Mouse (Mus musculus) heart, postnatal 14 days (tissue): ENCODE measurements around the gene Sh3bp5l. TPM values are rescaled to one million over a fixed set of nuclear protein-coding genes. Genes with fewer than 3 reads are reported as not detected.
"Not testable (repeated sequence)": the region's sequence is repeated elsewhere in the genome, so short reads cannot be mapped to it uniquely, and the experiment has no call there.

Experiments
- DNase-seq, 2 experiments: peaks; one replicate each; pipeline ENCODE4 v3.0.0; 2021 to 2022
- intact Hi-C: fragments of 180-260 bp; cut with DNase I; formaldehyde crosslinking; loops from one replicate; pipeline ENCODE4 v1.15.1; 2025
- long read RNA-seq, 2 experiments: library from polyadenylated mRNA; stranded (forward); transcript quantifications; one replicate each; pipeline ENCODE4 v2.0.0; 2021
- total RNA-seq, 2 experiments: library from RNA; stranded (reverse); gene quantifications; 2 replicates each; pipeline ENCODE4 v1.2.3; 2021

Gene Sh3bp5l
- total RNA-seq = 10 to 100 TPM; 45.6 to 49.5 TPM
- long read RNA-seq, experiment 1, transcript Sh3bp5l-201 (7 exons, 2,977 nt) = major isoform, 72 of 111 reads
- long read RNA-seq, experiment 1, transcript Sh3bp5l-202 (7 exons, 3,016 nt) = minor isoform, 14 of 111 reads
- long read RNA-seq, experiment 1, partial matches to known transcripts = 10 of 111 reads
- long read RNA-seq, experiment 1, other reads (novel, unspliced or antisense) = 15 of 111 reads
- long read RNA-seq, experiment 2, transcript Sh3bp5l-202 (7 exons, 3,016 nt) = minor isoform, 16 of 87 reads
- long read RNA-seq, experiment 2, transcript Sh3bp5l-201 (7 exons, 2,977 nt) = major isoform, 49 of 87 reads
- long read RNA-seq, experiment 2, partial matches to known transcripts = 9 of 87 reads
- long read RNA-seq, experiment 2, other reads (novel, unspliced or antisense) = 13 of 87 reads

DNA sequence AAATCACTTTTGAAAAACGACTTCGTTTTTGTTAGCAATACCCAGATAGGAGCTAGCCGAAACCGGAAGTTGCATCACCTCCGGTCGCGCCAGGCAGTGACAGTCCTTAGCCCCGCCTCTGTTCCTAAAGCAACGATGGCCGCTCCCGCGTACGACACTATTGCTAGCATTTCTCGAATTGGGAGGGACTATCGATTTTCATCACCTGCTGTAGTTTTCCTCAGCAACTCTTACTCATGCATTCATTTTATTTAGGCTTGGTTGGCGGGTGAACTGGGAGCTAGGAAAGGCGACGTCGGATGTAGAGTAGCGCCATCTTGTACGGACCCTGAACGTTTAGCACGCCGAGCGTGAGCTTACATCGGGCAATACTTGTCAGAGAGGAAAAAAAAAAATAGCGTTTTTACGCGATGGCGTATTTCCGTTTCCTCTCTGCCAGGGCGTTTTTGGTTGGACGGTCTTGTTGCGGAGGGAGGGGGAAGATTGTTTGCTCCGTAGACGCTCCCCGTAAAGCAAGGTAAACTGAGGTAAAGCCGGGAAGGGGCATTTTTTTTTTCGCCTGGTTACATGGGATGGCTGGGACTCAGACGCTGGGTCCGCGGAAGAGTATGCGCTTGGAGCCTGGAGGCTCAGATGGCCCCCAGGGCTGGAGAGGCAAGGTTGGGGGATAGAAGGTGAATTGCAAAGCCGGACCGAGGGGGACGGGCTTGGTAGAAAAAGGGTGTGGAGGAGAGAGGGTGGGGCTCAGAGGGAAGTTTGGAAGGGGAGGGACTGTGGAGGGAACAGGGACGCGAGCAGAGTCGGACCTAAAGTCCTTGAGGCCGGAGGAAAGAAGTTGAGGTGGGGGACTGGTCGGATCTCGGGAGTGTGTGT, at the start of gene Sh3bp5l, which contains the start of gene Zfp672:
Sh3bp5l (plus strand) TSS at position 449 of the 873 bp plus-strand sequence.
Zfp672 (minus strand) TSS at position 64 of the 873 bp plus-strand sequence.
- intact Hi-C loops = no loop called here
- DNase-seq = peak; percentile 87 to 91

GRCm38 (mm10) chr11:58281970-58282496, 48.5 kb upstream of the Sh3bp5l start:
- intact Hi-C loops = no loop called here
- DNase-seq = no peak

GRCm38 (mm10) chr11:58282518-58282917, 48.0 kb upstream of the Sh3bp5l start:
- intact Hi-C loops = no loop called here
- DNase-seq = no peak

- intact Hi-C loops = no loop called here
- no peak for DNase-seq
Observed at GRCm38 (mm10) chr11:58289992-58290682, 40.4 kb upstream of the Sh3bp5l start.

- DNase-seq = no peak
- intact Hi-C loops = no loop called here
Observed at GRCm38 (mm10) chr11:58290812-58291211, 39.7 kb upstream of the Sh3bp5l start.

GRCm38 (mm10) chr11:58292791-58293190, 37.7 kb upstream of the Sh3bp5l start:
- intact Hi-C loops = no loop called here
- no peak for DNase-seq

GRCm38 (mm10) chr11:58297396-58297795, 33.1 kb upstream of the Sh3bp5l start:
- intact Hi-C loops = no loop called here
- no peak for DNase-seq

GRCm38 (mm10) chr11:58301057-58301456, 29.5 kb upstream of the Sh3bp5l start:
- intact Hi-C loops = loop anchor here (5.0 to 10.0 kb wide), 4 partner anchors 101 to 336 kb away; partner anchors contain the start of gene Olfr332
- peak; percentile 64 to 82 for DNase-seq

DNA sequence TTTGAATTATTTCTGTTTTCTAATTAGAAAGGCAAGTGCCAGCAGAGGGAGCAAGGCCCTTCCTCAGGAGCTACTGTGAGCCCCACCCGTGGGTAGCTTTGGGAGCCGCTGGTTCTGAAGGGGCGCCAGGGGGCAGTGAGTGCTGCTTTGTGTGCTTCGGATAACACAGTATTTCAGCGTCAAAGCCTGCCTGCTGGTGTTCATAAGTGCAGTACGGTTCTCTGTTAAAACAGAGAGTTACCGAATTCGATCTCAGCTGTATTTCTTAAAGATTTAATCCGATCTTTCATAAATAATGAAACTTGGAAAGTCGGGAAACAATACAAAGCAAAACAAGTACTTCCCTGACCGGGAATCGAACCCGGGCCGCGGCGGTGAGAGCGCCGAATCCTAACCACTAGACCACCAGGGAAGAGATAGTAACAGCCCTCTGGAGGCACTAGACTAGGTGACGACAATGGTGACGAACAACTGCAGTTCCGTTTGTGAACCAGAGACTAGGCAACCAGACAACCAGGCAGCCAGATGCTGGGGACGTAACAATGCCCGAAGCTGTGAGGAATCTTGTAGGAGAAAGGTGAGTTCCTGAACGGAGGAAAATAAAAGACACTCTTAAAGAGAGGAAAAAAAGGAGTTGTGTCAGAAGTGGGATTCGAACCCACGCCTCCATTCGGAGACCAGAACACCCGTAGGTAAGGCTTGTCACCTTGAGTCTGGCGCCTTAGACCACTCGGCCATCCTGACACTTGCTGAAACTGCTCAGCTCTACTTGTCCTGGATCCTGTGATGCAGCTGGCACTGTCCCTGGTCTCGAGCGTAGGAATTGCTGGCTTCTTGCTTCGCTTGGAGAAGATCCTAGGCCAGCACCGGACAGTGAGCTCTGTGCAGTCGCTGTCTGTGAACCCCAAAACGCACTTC, 28.4 kb upstream of the Sh3bp5l start:
- peak; percentile 96 to 97 for DNase-seq
- intact Hi-C loops = loop anchor here (5.0 to 10.0 kb wide), 4 partner anchors 100 to 335 kb away; partner anchors contain the start of gene Olfr332

GRCm38 (mm10) chr11:58302774-58303445, 27.6 kb upstream of the Sh3bp5l start:
- no peak for DNase-seq
- intact Hi-C loops = loop anchor here (5.0 to 10.0 kb wide), 4 partner anchors 99 to 334 kb away; partner anchors contain the start of gene Olfr332

DNA sequence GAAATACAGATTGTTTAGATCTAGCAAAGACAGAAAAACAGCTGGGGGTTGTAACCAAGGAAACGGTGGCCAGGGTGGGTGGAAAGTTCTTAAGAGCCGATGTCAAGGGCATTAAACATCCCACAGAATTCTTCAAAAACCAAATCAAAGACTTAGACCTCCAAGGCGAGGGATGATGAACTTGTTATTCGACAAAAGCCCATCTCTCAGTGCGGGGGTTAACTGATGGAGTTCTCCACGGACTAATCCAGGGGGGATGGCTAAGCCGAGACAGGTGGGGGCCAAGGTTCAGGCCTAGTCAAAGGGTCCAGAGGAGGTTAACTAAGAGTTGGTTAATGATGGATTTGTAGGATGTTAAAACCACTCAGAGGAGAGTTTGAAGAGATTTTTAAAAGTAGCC, 26.9 kb upstream of the Sh3bp5l start:
- DNase-seq = no peak
- intact Hi-C loops = loop anchor here (5.0 to 10.0 kb wide), 4 partner anchors 99 to 334 kb away; partner anchors contain the start of gene Olfr332

DNA sequence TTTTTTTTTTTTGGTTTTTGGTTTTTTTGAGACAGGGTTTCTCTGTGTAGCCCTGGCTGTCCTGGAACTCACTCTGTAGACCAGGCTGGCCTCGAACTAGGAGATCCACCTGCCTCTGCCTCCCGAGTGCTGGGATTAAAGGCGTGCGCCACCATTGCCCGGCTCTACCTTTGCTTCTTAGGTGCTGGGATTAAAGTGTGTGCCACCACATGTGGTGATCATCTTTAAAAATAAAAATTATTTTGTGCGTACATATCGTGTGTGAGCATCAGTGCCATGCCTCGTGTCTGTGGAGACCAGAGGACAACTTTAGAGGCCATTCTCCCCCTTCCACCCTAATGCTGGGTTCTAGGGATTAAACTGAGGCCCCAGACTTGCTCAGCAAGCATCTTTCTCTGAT, 25.2 kb upstream of the Sh3bp5l start:
- DNase-seq = not testable (repeated sequence)
- intact Hi-C loops = loop anchor here (10.0 kb wide), 1 partner anchor 190 kb away; the partner anchor contains the start of gene Olfr332

DNA sequence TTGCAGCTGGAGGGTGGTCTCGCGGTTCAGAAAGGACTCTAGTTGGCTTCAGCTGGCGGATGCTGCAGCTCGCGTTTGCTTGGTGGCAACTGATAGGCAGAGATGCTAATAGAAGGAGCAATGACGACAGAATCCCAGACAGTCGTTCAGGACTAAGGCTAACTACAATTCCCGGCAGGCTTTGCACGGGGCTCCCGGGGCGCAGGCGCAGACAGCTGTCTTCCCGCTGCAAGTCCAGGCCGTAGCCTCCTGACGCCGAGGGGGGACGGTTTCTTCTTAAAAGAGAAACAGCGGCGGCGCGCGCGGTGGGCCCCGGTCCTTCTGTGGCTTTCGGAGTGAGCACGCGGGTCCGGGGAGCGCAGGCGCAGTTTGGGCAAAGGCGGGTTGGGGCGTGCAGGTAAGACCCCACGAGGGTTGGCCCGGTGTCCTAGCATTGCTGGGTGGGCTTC, 23.6 kb upstream of the Sh3bp5l start, which contains the start of gene Zfp692:
Zfp692 (plus strand) TSS at position 210 of the 449 bp plus-strand sequence.
- intact Hi-C loops = loop anchor here (2.0 to 10.0 kb wide), 2 partner anchors 16 to 188 kb away; partner anchors contain the start of gene Olfr332
- peak; percentile 93 to 94 for DNase-seq

GRCm38 (mm10) chr11:58307411-58308080, 23.0 kb upstream of the Sh3bp5l start:
- DNase-seq = peak; percentile 56 to 67

GRCm38 (mm10) chr11:58308661-58309060, 21.9 kb upstream of the Sh3bp5l start:
- intact Hi-C loops = loop anchor here (10.0 kb wide), 1 partner anchor 186 kb away; the partner anchor contains the start of gene Olfr332
- DNase-seq = no peak

More at GRCm38 (mm10) chr11:58307411-58308080, 23.0 kb upstream of the Sh3bp5l start:
- intact Hi-C loops = loop anchor here (2.0 to 10.0 kb wide), 2 partner anchors 15 to 187 kb away; partner anchors contain the start of gene Olfr332

- no peak for DNase-seq
- intact Hi-C loops = no loop called here
Observed at GRCm38 (mm10) chr11:58314069-58314468, 16.5 kb upstream of the Sh3bp5l start.

DNA sequence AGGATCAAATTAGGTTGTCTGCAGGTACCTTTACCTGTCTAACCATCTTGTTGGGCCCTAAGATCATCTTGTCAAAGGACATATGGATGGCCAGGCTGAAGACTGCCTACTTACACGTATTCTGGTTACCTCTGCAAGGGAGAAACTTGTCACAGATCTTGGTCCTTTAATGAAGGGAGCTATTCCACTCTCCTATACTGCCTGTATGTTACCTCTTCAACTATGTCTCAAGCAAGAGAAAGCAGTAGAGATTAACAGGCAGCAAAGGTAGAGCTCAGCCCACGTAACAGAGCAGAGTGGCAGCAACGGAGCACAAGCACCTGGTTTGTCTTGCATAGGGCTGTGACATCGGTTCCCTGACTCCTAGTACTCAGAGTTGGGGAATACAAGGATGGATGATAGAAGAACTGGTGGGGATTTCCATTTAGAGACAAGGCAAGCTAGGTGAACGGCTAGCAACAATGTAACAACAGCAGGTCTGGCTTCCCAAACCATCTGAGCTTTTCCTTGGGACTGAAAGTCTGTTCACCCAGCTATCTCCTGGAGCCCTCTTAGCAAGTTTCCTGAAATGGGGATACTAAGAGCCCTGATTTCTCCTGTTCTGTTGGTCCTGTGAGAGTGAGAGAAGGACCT, 14.9 kb upstream of the Sh3bp5l start:
- DNase-seq = no peak
- intact Hi-C loops = no loop called here
